Mouse (Mus musculus) heart, embryonic 13.5 days (tissue): ENCODE results near the gene Mrpl51. TPM values are rescaled to one million over a fixed set of nuclear protein-coding genes. Genes with fewer than 3 reads are reported as not detected.
A peak's percentile ranks its signal among the peaks of the same experiment; 100 is the strongest.

Source experiments
- ATAC-seq: fragments of 200-750 bp; cut with Nextera tagmentation; 2 replicates; pipeline ENCODE4 v1.8.0; 2017; ENCODE audit warnings: moderate TSS enrichment; ENCODE audit not compliant: insufficient number of reproducible peaks, low FRiP score, low TSS enrichment; ENCODE audit errors: extremely low read depth
- H3K27ac ChIP-seq: fragments of 300-500 bp; sonication (generic); replicated peaks from 2 replicates; pipeline ENCODE4 v1.5.1; 2015; ENCODE audit warnings: moderate library complexity, mild to moderate bottlenecking, inconsistent platforms
- H3K27me3 ChIP-seq: fragments of 300-500 bp; sonication (generic); replicated peaks from 2 replicates; pipeline ENCODE4 v1.6.1; 2015; ENCODE audit warnings: mild to moderate bottlenecking, inconsistent platforms
- H3K36me3 ChIP-seq: fragments of 300-500 bp; sonication (generic); 2 replicates; pipeline ENCODE4 v1.6.1; 2015; ENCODE audit warnings: mild to moderate bottlenecking, inconsistent platforms
- H3K4me1 ChIP-seq: fragments of 300-500 bp; sonication (generic); 2 replicates; pipeline ENCODE4 v1.6.1; 2015; ENCODE audit warnings: inconsistent platforms
- H3K4me2 ChIP-seq: fragments of 300-500 bp; sonication (generic); 2 replicates; pipeline ENCODE4 v1.6.1; 2015; ENCODE audit warnings: inconsistent platforms, mild to moderate bottlenecking, moderate library complexity
- H3K4me3 ChIP-seq: fragments of 300-500 bp; sonication (generic); 2 replicates; pipeline ENCODE4 v1.5.1; 2015; ENCODE audit warnings: moderate library complexity, mild to moderate bottlenecking, inconsistent platforms
- H3K9ac ChIP-seq: fragments of 300-500 bp; sonication (generic); 2 replicates; pipeline ENCODE4 v1.6.1; 2015; ENCODE audit warnings: inconsistent platforms, mild to moderate bottlenecking, moderate library complexity
- H3K9me3 ChIP-seq: fragments of 300-500 bp; sonication (generic); 2 replicates; pipeline ENCODE4 v1.6.1; 2016; ENCODE audit warnings: inconsistent platforms
- WGBS: fragments of 180-500 bp; shearing (Covaris S2); methylation state at CpG from one replicate; pipeline ENCODE4 v1.1.7; 2015; ENCODE audit warnings: mixed read lengths; 5-methylcytosine and 5-hydroxymethylcytosine counted together
- polyA plus RNA-seq: library from polyadenylated mRNA; unstranded; fragments of >200 nt; fragmentation: Nextera tagmentation; extraction: Ambion mirVana; gene quantifications from 2 replicates; pipeline ENCODE4 v1.2.1, GENCODE M21; 2015

Gene Mrpl51
- polyA plus RNA-seq, result 219 and 251 TPM in 2 replicates

DNA sequence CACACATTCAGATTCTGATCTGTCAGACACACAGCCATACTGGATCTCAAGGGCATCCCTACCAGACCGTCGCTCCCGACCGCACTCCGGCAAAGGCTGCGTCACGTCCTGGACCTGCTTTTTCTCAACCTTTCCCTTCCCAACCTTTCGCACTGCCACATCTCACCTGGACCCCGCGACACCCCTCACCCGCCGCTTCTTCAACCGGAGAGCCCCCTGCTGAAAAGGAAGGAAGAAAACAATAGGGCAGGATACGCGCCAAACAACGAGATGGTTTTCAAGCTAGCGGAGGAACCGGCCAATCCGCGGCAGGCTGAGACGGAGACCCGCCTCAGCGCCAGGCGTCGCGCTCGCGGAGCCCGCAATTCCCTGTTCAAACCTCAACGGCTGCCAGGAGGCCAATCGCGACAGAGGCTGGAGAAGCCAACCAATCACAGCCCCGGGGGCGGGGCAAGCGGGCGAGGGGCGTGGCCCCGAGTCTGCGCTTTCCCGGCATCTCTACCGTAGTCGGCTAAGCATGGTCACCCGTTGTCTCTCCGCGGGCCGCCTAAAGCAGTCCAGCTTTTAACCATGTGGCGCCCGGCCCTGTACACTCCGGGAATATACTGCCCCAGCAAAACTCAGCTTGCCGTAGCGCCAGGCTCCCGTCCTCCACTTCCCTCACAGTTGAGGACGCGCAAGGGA is at the start of gene Mrpl51, which contains the start of gene Ncapd2:
Mrpl51 (plus strand) TSS at position 470 of the 684 bp plus-strand sequence.
Ncapd2 (minus strand) TSS at position 370 of the 684 bp plus-strand sequence.
- H3K4me1 ChIP-seq, result peaks cover 26% of the 10 kb centered on the region
- peaks cover 59% of the 10 kb centered on the region for H3K36me3 ChIP-seq
- H3K27me3 ChIP-seq, result no peaks in the 10 kb centered on the region
- under 1% methylated on average over 54 of the region's 54 CpGs for WGBS
- peak within 1 kb of the TSS; percentile 91 for H3K4me2 ChIP-seq
- peak within 1 kb of the TSS; percentile 92 for H3K9ac ChIP-seq
- peak; percentile 96 for ATAC-seq
- H3K9me3 ChIP-seq, result no peaks in the 10 kb centered on the region
- peak within 1 kb of the TSS; percentile 100 for H3K27ac ChIP-seq
- peak within 1 kb of the TSS; percentile 75 for H3K4me3 ChIP-seq

DNA sequence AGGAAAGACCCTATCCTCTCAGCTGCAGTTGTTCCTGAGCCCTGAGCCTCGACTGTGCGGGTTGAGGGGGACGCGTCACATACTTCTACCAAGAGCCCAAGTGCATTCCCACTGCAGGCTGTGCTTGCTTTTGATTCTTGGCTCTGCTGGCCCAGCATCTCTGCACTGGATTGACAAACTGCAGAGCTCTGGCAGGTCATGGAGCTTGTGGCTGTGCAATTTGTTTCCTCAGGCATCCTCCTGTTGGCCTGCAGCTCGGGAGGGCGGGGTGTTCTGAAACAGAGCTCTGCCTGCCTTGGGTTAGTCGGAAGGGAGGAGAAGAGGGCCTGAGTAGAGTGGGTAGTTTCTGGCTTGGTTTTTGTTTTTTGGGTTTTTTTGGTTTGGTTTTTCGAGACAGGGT is 49.2 kb upstream of the Mrpl51 start:
- Histone ChIP-seq H3K4me3 (no peak overlapping the region), H3K4me2 (no peak overlapping the region), H3K27ac (no peak overlapping the region), H3K9me3 (no peaks in the 10 kb centered on the region), H3K27me3 (no peaks in the 10 kb centered on the region), H3K9ac (no peak overlapping the region), H3K4me1 (peaks cover 25% of the 10 kb centered on the region), H3K36me3 (peaks cover 71% of the 10 kb centered on the region)
- WGBS, result 83% methylated on average over 8 of the region's 8 CpGs
- no peak for ATAC-seq

DNA sequence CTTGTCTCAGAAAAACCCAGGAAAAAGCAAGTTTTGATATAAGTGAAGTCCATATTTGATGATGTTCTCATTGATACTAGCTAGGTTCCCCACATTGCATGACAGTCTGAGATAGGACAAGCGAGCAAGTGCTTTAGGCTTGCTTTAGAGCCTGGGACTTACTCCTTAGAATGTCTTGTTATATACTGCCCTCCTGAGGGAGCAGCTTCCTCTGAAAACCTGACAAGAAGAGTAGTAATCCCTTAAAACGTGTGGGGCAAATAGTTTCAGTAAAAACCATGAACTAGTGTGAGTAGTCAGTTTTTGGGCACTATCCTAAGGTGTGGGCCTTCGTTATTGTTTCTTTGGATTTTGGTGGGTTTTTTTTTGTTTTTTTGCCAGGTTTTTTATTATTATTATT is 48.5 kb upstream of the Mrpl51 start:
- peaks cover 64% of the 10 kb centered on the region for H3K36me3 ChIP-seq
- H3K4me1 ChIP-seq, result peaks cover 32% of the 10 kb centered on the region
- WGBS, result 74% methylated on average over 3 of the region's 3 CpGs
- no peak overlapping the region for H3K4me3 ChIP-seq
- no peak overlapping the region for H3K4me2 ChIP-seq
- no peaks in the 10 kb centered on the region for H3K27me3 ChIP-seq
- H3K27ac ChIP-seq, result no peak overlapping the region
- no peaks in the 10 kb centered on the region for H3K9me3 ChIP-seq
- no peak overlapping the region for H3K9ac ChIP-seq
- no peak for ATAC-seq

DNA sequence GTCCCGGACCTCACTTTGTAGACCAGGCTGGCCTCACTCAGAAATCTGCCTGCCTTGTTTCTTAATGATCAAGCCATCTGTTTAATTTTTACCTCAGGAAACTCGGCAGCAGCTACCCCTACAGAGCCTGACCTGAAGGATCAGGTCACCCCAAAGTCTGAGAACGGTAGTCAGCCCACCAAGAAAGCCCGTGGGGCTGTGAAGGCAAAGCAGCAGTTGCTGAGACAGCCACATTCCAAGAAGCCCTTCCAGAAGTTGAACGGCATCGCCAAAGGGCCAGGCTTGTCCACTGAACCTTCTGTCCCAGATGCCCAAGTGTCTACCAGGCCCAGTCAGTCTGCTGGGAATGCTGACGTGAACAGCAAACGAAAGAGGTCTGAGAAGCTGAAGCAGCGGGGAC is 47.7 kb upstream of the Mrpl51 start:
- H3K27me3 ChIP-seq, result no peaks in the 10 kb centered on the region
- no peaks in the 10 kb centered on the region for H3K9me3 ChIP-seq
- H3K4me3 ChIP-seq, result no peak overlapping the region
- H3K4me2 ChIP-seq, result no peak overlapping the region
- 82% methylated on average over 9 of the region's 9 CpGs for WGBS
- H3K27ac ChIP-seq, result no peak overlapping the region
- peaks cover 56% of the 10 kb centered on the region for H3K36me3 ChIP-seq
- peaks cover 40% of the 10 kb centered on the region for H3K4me1 ChIP-seq
- no peak for ATAC-seq
- no peak overlapping the region for H3K9ac ChIP-seq

DNA sequence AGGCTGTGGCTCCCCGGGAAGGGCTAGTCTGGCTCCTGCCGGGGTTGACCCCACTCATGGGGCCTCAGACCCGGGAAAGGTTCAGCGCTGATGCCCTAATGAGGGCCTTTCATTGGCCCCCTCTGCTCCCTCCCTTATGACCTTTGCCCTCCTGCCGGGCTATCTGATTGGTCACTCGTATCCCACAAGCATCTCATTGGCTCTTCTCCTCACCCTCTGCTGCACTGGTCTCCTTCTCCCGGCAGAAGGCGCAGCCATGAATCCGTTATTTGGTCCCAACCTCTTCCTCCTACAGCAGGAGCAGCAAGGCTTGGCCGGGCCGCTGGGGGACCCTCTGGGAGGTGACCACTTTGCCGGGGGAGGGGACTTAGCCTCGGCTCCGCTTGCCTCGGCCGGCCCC is 46.6 kb upstream of the Mrpl51 start, which contains the start of gene Iffo1:
Iffo1 (plus strand) TSS at position 241 of the 400 bp plus-strand sequence.
- H3K4me2 ChIP-seq, result peak within 1 kb of the TSS; percentile 96
- H3K27me3 ChIP-seq, result no peaks in the 10 kb centered on the region
- H3K27ac ChIP-seq, result peak within 1 kb of the TSS; percentile 96
- ATAC-seq, result peak; percentile 84
- H3K4me1 ChIP-seq, result peaks cover 51% of the 10 kb centered on the region
- H3K36me3 ChIP-seq, result peaks cover 45% of the 10 kb centered on the region
- peak within 1 kb of the TSS; percentile 75 for H3K4me3 ChIP-seq
- no peaks in the 10 kb centered on the region for H3K9me3 ChIP-seq
- WGBS, result 0% methylated on average over 16 of the region's 16 CpGs
- H3K9ac ChIP-seq, result peak within 1 kb of the TSS; percentile 88

DNA sequence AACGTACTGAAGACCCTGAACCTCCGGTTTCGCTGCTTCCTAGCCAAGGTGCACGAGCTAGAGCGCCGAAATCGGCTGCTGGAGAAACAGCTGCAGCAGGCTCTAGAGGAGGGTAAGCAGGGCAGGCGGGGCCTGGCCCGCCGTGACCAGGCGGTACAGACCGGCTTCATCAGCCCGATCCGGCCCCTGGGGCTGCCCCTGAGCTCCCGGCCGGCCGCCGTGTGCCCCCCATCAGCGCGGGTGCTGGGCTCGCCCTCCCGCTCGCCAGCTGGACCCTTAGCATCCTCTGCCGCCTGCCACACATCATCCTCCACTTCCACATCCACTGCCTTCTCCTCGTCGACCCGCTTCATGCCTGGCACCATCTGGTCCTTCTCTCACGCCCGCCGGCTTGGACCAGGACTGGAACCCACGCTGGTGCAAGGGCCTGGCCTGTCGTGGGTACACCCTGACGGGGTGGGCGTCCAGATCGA is 46.1 kb upstream of the Mrpl51 start:
- peaks cover 40% of the 10 kb centered on the region for H3K36me3 ChIP-seq

DNA sequence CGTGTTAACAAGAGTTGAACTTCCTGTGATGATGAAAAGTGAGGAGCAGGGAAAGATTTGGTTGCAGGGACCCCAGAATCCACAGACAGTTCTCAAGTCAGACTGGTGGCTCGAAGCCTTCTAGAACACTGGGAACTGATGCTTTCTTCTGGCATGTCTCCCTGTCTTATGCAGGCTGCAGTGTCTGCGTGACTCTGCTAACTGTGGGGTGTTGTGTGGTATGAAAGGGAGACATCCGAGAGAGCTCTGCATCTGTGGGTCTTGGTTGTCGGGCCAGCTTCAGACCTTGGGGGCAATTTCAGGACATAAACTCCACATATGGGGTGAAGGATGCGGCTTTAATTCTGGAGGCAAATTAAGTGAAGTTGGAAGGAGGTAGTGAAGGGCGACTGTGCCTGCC is 45.5 kb upstream of the Mrpl51 start:
- Histone ChIP-seq H3K36me3 (peaks cover 37% of the 10 kb centered on the region), H3K4me2 (peak overlapping the region; percentile 96), H3K27ac (peak overlapping the region; percentile 96; the same call in 1 of the 2 replicates), H3K4me3 (peak overlapping the region; percentile 75), H3K9me3 (no peaks in the 10 kb centered on the region), H3K4me1 (peaks cover 56% of the 10 kb centered on the region), H3K9ac (peak overlapping the region; percentile 88), H3K27me3 (no peaks in the 10 kb centered on the region)
- ATAC-seq, result no peak
- WGBS, result 53% methylated on average over 7 of the region's 7 CpGs

More for the DNA sequence above, 46.1 kb upstream of the Mrpl51 start:
- H3K27me3 ChIP-seq, result no peaks in the 10 kb centered on the region
- H3K4me2 ChIP-seq, result peak overlapping the region; percentile 96
- H3K27ac ChIP-seq, result peak overlapping the region; percentile 96
- peak overlapping the region; percentile 88 for H3K9ac ChIP-seq
- WGBS, result 1% methylated on average over 34 of the region's 35 CpGs
- H3K4me1 ChIP-seq, result peaks cover 55% of the 10 kb centered on the region
- H3K9me3 ChIP-seq, result no peaks in the 10 kb centered on the region
- ATAC-seq, result 0 out of 2 replicates have a peak, but pooled peaks have one; percentile 11
- peak overlapping the region; percentile 75 for H3K4me3 ChIP-seq

DNA sequence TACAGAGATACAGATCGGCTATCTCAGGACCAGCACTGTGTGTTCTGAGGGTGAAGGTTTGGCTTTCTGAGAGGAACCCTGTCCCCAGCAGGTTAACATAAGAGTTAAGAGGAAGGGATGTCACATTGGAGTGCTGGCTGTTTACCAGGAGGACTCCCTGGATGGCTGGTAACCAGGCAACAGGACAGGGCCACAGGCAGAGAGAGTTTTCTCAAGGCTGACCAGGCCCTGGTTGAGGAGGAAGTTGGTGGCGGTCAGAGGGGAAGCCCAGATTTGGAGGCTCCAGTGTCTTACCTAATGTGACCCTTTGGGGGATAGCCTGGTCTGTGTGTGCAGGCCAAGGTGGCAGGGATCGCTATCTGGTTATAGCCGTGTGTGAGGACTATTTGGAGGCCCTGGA is 44.8 kb upstream of the Mrpl51 start:
- Histone ChIP-seq H3K4me2 (peak overlapping the region; percentile 96), H3K4me3 (peak overlapping the region; percentile 75), H3K9me3 (no peaks in the 10 kb centered on the region), H3K27me3 (no peaks in the 10 kb centered on the region), H3K4me1 (peaks cover 56% of the 10 kb centered on the region), H3K9ac (peak overlapping the region; percentile 88), H3K36me3 (peaks cover 37% of the 10 kb centered on the region), H3K27ac (peak overlapping the region; percentile 96)
- 55% methylated on average over 4 of the region's 4 CpGs for WGBS
- ATAC-seq, result no peak

DNA sequence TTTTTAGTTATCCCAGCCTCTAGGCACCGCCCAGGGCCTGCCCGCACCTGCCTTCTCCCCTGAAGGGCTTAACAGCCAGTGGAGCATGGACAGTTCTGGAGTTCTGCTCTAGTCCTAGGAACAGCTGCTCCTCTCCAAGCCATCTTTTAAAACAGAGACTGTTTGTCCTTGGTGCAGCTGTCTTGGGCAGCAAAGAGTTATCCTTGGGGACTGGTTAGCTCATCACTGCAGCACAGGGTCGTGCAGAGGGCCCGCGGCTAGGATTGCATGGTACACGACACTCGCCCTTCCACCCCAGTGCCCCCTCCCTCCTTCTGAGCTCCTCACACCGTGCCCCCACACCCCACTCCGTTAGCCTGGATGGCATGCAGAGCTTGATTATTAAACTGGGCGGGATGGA is 44.3 kb upstream of the Mrpl51 start:
- Histone ChIP-seq H3K4me2 (peak overlapping the region; percentile 96), H3K27ac (peak overlapping the region; percentile 96), H3K4me1 (peaks cover 59% of the 10 kb centered on the region), H3K4me3 (peak overlapping the region; percentile 75), H3K9ac (peak overlapping the region; percentile 88), H3K9me3 (no peaks in the 10 kb centered on the region), H3K27me3 (no peaks in the 10 kb centered on the region), H3K36me3 (peaks cover 37% of the 10 kb centered on the region)
- ATAC-seq, result no peak
- 45% methylated on average over 10 of the region's 10 CpGs for WGBS

DNA sequence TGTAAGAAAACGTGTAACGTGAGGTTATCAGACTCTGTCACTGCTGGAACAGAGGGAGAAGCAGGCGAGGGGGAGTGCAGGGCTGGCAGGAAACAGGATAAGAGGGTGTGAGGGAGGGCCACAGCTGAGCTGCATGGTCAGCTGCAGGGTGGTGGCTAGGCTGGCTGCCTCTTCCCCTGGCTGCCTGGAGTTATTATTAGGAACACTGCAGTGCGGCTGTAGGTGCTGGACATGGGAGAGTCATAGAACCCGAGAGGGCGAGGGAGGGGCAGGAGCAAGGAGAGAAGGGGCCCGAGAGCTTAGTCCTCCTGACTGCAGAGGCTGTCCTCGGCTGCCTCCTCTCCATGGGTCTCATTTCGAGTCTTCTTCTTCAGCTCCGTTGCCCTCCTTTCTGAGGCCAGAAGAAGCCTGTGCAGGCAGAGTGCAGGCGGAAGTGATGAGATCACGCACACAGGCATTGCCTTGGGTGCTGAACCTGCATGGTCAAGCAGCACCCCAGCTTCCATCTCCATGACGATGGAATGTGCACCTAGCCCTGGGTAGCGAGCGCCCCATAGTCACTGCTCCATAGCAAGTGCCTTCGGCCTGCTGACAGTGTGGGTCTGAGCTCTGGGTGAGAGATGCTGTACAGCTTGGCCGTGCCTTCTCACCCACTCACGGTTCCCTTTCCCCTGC is 43.2 kb upstream of the Mrpl51 start:
- no peaks in the 10 kb centered on the region for H3K9me3 ChIP-seq
- peaks cover 38% of the 10 kb centered on the region for H3K36me3 ChIP-seq
- peak overlapping the region; percentile 96 for H3K27ac ChIP-seq
- H3K4me1 ChIP-seq, result peaks cover 59% of the 10 kb centered on the region
- peak overlapping the region; percentile 88 for H3K9ac ChIP-seq
- peak overlapping the region; percentile 35 for H3K4me3 ChIP-seq
- H3K4me2 ChIP-seq, result peak overlapping the region; percentile 96
- 26% methylated on average over 18 of the region's 18 CpGs for WGBS
- ATAC-seq, result peak; percentile 34; the same call in 1 of the 2 replicates
- H3K27me3 ChIP-seq, result no peaks in the 10 kb centered on the region

DNA sequence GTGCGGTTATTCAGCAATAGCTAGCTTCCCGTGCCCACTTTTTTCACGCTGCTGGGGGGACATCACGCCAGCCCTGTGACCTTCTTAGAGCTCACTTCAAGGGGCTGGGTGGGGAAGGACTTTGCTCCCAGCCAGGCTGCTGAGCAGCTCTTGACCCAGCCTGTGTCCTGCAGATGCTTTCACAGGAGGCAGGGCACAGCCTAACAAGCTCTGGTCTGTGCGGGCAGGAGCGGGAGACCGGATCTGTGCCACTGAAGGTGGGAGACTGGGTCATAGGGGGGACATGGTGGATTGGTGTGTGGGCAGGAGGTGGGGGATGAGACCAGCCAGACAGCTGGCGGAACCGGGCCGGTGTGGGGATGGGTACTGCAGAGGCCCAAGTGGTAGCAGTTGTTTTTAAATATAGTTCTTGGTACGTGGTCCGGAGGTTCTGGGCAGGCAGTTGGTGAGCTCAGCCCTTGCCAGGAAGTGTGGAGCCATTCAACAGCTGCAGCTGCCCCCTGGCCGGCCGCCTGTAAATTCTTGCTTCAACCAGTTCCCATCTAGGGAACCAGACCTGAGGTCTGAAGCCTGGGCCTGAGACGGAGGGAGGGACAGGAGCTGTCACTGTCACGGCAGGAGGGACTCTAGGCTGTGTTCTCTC is 42.6 kb upstream of the Mrpl51 start:
- Histone ChIP-seq H3K4me2 (peak overlapping the region; percentile 96), H3K27ac (peak overlapping the region; percentile 96), H3K27me3 (no peaks in the 10 kb centered on the region), H3K4me1 (peaks cover 59% of the 10 kb centered on the region), H3K9me3 (no peaks in the 10 kb centered on the region), H3K36me3 (peaks cover 38% of the 10 kb centered on the region), H3K9ac (peak overlapping the region; percentile 88), H3K4me3 (peak overlapping the region; percentile 35)
- 47% methylated on average over 16 of the region's 16 CpGs for WGBS
- ATAC-seq, result no peak
